Mouse (Mus musculus): ENCODE data around the gene Slc45a3. TPM values are rescaled to one million over a fixed set of nuclear protein-coding genes. Genes with fewer than 3 reads are reported as not detected.

Gene Slc45a3
- total RNA-seq, 4 experiments from 2014 or later, result 18.4 to 53.4 (median 36.3) TPM

GRCm38 (mm10) chr1:131995062-131995461, 32.3 kb downstream of the Slc45a3 start:
- DNase-seq, result no peak

GRCm38 (mm10) chr1:132000506-132000905, 37.7 kb downstream of the Slc45a3 start:
- DNase-seq, result no peak

DNA sequence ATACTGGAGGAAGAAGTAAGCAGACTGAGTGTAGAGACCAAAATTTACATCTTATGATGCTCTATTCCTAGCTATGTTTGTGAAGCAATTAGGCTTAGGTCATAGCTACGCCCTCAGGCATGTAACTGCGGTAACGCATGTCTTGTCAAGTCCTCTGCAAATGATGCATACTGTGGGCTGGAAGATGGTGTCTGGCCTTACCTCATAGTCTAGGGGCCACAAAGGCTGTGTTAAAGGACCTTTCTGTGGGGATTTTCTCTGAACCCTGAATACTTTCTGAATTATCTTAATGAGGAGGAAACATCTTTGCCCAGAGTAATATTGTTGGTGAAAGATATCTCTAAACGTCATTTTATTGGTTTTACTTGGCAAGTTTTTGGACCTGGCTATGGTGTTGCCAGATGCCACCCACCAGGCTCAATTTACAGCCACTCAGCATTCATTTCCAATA, 39.1 kb downstream of the Slc45a3 start:
- DNase-seq, result no peak

DNA sequence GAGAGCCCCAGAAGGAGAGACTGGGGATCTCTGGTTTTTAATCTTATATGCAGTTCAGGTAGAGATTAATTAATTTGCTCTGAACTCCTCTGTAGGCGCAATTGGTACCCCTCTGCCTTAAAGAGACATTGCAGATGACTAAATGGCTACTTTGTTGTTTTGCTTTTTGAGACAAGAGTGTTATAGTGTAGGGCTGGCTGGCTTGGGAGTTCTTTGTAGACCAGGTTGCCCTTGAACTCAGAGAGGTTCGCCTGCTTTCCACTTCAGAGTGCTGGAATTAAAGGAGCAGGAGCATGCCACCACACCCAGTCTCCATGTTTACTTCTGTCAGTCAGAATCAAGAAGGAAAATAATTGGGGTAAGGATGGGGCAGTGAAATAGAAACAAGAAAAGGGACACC, 40.3 kb downstream of the Slc45a3 start:
- no peak for DNase-seq

DNA sequence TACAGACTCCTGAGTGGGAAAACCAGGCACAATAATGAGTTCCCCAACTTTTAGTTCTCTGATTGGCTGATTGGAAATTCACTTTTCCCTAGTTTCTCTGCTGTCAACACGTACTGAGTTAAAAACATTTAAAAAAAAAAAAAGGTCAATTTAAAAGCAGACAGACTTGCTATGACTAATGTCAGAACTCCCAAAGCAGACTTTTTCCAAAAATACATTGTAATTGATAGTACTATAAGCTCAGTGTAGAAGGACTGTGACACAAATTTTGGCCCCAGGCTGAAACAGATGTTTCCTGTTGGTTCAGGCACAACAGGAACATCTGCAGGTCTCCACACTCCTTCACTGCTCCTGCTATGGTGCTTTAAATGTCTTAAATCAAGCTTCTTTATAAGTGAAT, 41.0 kb downstream of the Slc45a3 start:
- DNase-seq, result no peak

- no peak for DNase-seq
Observed at GRCm38 (mm10) chr1:132004574-132005180, 41.9 kb downstream of the Slc45a3 start.

- DNase-seq, result no peak
Observed at GRCm38 (mm10) chr1:132005466-132005865, 42.7 kb downstream of the Slc45a3 start.

GRCm38 (mm10) chr1:132006046-132006445, 43.3 kb downstream of the Slc45a3 start:
- no peak for DNase-seq

DNA sequence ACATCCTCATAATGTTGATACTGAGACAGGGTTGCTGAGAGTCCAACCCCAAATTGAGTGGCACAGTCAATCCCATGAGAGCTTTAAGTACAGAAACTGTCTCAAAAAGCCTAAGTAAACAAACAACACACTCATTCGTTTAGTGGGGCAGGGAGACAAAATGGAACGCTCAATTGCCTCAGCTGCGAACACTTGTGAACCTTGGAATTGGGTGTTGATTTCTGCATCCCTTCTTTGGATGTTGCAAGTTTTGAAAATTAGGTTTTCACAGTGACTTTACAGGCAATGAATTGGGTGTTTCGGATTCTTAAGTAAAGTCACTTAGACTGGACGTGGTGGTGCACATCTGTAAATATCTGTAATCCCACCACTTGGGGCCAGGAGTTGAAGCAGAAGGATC, 44.0 kb downstream of the Slc45a3 start:
- no peak for DNase-seq

DNA sequence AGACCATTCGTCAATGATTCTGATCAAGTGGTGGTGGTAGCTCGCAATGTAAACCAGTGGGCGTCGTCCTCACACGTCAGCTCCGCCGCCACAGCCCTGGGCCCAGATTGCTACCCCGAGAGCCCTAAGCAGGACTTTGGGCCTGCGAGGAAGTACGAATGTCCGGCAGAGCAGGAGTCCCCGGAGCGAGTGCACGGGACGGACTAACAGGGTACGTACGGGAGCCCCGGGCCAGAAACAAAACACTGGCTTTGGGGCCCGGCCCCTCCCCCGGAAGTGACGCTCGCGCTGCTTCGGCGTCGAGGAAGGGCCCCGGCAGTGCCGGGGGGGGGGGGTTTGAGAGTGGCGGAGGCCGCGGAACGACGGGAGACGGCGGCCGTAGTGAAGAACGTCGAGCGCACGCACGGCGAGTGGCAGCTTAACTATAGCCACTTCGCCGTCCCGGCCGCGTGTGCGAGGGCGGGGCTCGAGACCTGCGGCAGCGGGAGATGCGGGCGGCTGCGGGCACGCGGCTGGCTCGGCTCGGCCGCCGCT, 44.6 kb downstream of the Slc45a3 start, which contains the start of gene Elk4:
TSS of gene Elk4 (plus strand) at position 326 of the 534 bp plus-strand sequence.
- DNase-seq, result peak; percentile 87

DNA sequence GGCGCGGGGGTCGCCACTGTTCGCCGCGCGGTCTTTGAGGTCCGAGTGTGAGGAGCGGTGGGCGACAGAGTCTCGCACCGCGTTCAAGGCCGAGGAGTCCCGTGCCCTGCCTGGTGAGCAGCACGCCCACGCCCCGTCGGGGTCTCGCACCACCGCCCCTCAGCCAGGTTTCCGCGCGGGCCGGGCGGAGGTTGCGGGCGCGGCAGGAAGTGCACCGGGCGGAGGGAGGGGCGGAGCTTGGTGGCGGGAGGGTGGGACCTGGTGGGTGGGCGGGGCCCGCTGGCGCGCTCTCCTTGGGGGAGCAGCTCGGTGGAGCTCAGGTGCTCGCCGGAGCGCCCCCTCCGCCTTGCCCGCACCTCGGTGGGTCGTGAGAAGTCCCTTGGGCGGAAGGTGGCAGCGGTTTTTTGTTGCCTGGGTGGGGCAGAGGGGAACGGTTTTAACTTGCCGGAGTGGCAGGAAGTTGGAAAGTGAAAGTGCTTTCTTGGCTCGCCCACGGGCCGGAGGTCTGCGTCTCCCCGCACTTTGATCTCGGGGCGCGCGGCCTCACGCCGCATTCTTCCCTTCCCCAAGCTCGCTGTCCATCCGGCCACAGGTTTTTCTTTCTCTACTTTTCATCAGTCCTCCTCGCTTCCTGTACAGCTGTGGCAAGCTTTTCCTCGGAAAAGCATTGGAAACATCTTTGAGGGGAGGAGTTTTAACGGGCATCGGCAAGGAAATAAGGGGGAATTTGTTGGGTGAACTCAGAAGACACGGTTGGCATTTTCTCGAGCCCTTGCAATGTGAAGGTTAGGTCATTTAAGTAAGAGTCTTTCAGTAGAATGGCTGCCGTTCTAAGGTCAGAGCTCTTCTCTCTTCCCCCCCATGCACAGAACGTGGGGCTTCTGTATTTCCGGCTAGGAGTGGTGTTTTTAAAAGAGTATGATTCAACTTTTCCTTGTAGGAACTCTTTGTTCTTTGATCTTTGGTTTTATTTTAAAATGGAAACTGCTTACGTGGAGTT, 45.4 kb downstream of the Slc45a3 start:
- peak; percentile 70 for DNase-seq

GRCm38 (mm10) chr1:132008881-132009644, 46.3 kb downstream of the Slc45a3 start:
- no peak for DNase-seq

DNA sequence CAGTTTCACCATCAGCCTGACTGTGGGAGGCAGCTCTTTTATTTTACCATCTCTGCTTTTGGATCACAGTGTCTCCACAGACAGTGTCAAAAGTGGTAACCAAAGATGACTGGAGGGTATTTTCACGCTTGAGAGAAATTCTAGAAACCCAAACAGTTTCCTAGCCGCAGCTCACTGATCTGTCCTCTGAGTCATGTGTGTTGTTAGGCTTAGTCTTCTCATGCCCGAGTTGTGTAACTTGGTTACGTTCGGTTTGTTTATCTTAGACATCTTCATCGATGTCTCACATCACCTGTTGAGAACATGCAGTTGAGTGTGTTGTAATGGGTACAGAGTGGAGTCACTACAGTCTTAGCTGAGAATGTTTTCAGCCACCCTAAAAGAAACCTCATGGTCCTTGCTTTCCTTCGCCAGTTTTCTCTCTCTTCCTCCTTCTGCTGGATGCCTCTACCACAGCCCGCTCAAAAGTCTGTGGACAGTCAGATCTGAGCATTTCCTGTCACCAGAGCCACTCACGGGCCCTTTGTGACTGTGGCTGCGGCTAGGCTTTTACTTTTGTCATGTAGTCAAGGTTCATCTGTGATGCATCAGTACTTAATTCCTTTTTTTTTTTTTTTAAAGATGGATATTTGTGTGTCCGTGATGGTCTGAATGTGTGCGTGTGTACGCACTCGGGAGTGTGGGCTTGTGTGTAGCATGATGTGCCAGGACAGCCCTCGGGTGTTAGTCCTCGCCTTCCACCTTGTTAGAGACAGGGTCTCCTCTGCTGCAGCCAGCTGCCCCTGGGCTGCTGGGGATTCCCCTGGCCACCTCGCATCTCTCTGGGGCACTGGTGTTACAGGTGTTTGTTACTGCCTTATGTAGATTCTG, 48.1 kb downstream of the Slc45a3 start:
- no peak for DNase-seq

DNA sequence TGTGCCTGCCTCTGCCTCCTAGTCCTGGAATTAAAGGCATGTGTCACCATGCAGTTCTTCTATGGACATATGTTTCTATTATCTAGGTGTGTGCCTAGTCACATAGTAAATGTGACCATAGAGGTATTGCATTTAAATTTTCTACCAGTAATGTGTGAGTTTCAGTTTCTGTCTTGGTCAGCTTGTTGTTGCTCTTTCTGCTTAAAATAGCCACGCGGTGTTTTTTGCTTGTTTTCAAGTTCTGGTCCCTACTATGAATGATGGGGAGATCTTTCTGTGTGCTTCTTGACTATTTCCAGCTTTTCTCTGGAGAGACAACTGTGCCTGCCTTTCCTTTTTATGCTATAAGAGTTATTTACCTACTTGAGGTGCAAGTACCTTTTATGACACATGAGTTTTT, 49.0 kb downstream of the Slc45a3 start:
- DNase-seq, result no peak

DNA sequence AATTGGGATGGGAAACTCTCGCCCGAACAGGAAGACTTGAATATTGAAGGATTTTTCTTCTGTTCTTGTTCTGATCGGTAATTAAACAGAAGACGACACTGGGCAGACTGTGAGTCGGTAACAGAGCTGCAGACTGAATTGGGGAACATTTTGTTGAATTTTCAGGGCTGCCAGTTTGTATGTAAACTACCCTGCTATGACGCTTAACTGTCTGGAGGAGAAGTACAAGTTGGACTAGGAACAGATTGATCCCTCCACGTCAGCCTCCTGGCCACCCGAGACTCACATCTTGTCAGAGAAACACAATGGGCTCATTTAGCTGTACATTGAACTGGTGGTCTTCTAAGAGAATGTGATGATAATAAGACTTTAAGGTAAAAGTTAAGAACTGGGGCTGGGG, 50.1 kb downstream of the Slc45a3 start:
- no peak for DNase-seq

DNA sequence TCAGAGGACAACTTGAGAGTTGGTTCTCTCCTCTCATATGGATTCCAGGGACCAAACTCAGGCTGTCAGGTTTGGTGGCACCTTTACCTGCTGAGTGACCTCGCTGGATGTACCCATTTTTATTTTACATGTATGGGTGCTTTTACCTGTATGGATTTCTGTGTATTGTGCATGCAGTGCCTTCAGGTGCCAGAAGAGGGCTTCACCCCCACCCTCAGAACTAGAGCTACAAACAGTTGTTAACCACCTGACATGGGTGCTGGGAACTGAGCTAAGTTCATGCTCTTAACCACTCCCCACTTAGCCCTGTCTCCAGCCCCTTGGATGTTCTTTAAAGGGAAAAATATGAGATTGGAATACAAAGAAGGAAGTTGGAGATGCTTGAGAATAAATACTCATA, 52.0 kb downstream of the Slc45a3 start:
- DNase-seq, result no peak

- DNase-seq, result no peak
Observed at GRCm38 (mm10) chr1:132016691-132017090, 53.9 kb downstream of the Slc45a3 start.

DNA sequence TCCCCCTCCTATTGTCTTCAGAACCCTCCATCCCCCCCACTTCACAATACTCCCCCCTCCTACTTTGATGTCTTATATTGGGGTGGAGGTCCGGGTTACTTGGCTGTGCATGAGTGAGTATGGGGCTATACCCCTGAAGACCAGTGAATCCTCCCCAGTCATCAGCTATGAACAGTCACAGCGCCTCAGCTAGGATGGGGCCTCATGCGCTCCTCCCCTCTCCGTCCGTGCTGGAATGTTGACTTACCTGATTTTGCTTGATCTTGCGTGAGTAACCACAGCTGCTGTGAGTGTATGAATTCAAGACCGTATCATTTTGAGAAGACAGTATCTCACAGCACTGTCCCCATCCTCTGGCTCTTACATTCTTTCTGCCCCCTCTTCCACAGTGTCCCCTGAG, 57.1 kb downstream of the Slc45a3 start:
- DNase-seq, result no peak

DNA sequence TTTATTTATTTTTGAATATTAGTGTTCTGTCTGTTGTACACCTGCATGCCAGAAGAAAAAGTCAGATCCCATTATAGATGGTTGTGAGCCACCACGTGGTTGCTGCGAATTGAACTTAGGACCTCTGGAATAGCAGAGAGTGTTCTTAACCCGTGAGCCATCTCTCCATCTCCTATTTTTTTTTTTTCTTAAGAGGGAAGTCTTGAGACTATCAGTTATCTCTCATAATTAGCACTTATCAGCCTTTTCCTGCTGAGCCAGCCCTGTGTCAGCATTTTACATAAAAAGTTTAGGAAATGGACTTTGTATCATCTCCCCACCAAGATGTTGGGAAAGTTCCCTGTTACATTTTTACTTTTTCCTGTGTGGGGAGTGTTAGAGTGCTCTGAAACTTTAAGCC, 59.3 kb downstream of the Slc45a3 start:
- no peak for DNase-seq

DNA sequence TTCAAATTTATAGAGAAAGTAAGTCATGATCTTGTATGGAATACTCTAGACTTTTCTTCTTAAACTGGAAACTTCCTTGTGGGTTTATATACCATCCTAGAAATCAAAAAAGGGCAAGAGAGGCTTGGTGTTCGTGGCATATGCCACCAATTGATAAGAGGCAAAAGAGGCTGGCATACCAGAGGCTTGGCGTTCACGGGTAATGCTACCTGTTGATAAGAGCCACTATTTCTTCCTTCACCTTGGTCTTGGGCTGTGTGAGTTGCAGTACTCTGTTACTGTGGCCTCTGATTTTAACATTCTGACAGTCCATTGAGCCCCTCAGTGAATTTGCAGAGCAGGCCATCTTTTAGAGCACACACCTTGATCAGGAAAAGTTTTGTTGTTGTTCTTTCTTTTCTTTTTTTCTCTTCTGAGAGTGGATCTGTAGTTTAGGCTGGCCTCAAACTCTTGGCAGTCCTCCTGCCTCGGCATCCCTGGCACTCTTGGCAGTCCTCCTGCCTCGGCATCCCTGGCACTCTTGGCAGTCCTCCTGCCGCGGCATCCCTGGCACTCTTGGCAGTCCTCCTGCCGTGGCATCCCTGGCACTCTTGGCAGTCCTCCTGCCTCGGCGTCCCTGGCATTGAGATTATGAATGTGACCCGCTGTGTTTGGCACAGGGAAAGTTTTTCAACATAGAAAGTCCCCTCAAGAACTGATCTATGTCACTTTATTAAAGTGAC, 64.3 kb downstream of the Slc45a3 start:
- no peak for DNase-seq

DNA sequence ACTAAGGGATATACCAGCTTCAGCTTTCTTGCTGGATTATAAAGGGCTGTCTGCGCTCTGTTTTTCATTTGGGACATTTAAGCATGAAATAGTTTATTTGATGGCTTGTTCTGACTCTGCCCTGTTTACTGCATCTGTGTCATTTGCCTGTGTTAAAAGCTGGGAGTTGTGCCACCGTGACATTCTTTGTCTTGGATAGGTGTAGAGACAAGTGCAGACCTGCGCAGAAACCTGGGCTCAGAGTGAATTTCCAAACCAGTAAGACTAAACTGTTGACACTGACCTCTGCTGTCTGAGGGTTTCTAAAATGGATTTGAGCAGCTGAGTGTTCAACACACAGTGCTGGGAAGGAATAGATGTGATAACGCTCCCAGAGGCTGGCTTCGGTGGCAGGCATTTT, 65.2 kb downstream of the Slc45a3 start:
- DNase-seq, result no peak
